Mouse (Mus musculus) granulocyte monocyte progenitor cell, adult 5-6 weeks (primary cell): ENCODE measurements around the gene Igf1r. TPM values are rescaled to one million over a fixed set of nuclear protein-coding genes. Genes with fewer than 3 reads are reported as not detected.
A peak's percentile ranks its signal among the peaks of the same experiment; 100 is the strongest.
"Not testable (repeated sequence)": the region's sequence is repeated elsewhere in the genome, so short reads cannot be mapped to it uniquely, and the experiment has no call there.

ENCODE experiments used
- ATAC-seq: replicated peaks from 2 replicates; pipeline ENCODE4 v1.8.0; 2016; ENCODE audit warnings: mild to moderate bottlenecking, moderate TSS enrichment, inconsistent platforms; ENCODE audit not compliant: poor library complexity, severe bottlenecking
- total RNA-seq, 2 experiments: library from RNA; stranded (forward) in 1 of 2; stranded (reverse) in 1 of 2; fragments of 200-712, 200-1000 nt in 1 of 2; fragments of >200 nt in 1 of 2; fragmentation: Nextera tagmentation in 1 of 2; gene quantifications; 2 replicates each; pipeline ENCODE4 v1.2.3; 2014 to 2017

Igf1r gene
- total RNA-seq, 2 experiments from 2014 or later, result 29.4 to 59.7 TPM

DNA sequence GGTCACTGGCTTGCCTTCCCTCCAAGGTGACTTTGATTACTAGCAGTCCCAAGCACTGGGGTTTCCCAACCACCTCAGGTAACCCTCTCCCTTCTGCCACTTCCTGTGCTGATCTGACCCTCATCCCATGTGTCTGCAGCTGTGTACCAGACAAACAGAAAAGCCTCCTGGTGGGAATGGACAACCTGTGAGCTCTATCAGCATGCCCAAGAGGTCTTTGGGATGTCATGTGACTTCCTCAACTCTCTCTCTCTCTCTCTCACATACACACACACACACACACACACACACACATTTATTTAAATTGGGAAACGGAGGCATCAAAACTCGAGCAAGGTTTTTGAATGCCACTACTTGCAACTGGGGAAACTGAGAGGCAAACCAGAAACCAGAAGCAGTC is 305.1 kb downstream of the Igf1r start:
- no peak for ATAC-seq

DNA sequence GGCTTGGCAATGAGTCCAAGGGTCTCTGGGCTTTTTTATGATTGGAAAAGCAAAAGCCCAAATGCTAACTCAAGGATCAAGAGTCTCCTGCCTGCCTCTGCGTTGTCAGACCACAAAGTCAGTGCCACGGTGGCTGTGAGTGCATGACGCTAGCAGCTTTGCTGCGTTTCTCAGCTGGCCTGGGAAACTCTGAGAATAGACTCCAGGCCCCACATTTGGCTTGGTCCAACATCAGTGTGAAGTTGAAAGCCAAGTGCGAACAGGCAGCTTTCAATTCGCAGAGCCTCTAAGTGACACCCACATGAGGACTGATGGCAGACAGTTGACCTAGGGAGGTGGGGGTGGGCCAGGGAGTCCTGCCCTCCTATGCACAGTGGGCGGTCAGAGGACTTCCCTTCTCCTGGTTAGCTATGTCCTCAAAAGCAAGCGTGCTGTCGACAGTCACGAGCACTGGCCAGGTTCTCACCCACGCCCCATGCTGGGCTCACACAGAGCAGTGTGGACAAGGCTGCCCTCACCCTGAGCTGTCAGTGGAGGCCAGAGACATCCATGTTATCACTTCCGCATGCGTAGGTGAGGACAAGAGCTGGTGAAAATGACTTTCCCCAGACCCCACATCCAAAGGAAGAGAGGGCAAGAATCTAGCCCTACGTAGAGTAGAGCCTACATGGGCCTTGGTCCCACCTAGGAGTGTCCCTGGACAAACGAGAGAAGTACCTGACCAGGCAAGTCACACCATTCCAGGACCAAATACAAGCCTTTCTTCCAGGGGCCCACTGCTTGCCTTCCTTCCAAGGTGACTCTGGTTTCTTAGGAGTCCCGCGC is 305.9 kb downstream of the Igf1r start:
- peak; percentile 25; the same call in 1 of the 2 replicates for ATAC-seq

DNA sequence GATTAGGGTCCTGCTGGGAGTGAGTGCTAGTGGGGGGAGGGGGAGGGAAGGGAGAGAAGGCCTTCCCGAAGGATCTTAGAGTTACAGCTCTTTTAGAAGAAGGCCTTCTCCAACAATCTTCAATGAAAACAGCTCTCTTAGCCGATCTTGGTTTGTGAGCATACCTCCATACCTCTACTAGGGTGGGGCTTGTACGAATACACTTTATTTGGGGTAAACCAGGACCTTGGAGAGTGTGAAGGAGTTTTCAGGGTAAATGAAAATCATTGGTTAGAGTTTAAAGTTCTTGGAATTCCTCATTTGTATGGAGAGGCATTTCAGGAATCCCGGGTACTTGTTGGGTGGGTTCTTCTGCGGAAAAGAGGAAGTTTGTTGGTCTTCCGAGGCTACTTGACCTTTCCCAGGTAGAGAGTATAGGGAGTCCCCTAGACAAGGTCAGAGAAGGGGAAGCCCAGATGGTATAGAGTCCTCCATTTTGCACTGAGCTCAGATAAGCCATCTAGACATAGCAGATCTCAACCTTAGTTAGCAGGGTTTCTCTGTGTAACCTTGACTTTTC is 307.0 kb downstream of the Igf1r start:
- ATAC-seq, result no peak

DNA sequence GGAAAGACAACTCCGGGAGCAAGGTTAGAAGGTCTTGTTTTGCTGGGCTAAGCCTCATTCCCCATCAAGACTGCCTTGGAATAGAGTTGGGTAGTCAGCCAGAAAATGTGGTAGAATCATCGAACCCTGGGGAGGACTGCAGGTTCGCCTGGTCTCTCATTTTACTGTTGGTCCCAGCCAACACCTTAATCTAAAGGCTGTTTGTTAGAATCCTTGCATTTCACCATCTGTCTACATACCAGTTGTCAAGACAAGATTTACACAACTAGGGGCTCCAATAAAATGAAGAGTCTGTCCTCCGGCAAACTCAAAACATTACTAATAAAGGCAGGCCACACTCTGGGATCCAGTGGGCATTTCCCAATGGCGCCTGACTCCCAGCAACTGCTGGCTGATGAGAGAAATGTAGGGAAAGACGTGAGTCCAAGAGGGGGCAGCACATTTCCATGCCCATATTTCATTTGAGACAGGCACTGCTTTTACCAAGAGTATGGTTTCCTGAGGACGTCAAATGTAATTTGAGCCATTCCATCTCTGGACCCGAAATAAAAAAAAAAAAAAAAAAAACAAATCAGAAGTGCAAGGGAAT is 310.1 kb downstream of the Igf1r start:
- ATAC-seq, result no peak

DNA sequence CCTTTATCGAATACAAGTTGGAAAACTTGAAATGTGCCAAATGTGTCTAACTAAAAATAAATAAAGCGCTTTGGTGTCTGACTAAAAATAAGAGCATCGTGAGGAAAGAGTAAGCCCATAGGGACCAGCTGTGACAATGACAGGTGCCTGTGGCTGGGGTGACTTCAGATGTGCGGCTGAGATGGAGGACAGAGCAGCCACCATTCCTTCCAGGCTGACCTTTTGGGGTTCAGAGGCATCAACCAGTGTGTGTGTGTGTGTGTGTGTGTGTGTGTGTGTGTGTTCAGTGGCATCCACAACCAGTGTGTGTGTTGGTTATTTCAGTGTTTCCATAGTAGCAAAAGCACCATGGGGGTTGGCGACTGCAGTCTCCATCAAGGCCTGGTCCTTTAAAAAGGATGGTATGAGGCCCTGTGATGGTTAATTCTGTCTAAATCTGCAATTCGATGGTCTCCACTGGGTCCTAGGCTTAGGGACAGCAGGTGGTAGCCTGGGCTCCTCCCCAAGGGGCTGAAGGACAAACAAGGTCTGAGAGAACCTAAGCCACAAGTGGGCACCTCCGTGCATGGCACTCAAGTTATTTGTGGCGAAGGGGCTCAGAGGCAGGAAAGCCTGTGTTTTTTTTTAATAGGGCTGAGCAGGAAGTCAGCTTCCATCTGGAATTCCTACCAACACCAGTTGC is 310.9 kb downstream of the Igf1r start:
- no peak for ATAC-seq

DNA sequence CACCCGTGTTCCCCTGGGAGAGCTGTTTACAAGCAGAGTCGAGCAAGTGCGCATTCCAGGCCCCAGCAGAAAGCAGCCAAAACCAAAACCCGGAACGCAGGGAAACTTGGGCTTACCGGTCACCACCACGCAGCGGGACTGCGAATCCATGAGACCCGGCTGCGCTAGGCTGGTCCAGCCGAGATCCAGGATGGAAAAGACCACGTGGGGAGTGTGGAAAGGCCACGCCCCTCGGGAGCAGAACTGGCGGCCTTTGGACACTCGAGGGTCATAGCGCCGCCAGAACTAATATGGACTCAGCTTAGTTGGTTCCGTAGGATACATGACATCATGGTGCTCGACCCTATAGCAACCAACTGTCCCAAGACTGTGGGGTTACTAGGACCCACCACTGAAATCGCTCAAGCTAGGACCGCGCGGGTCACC is 311.4 kb downstream of the Igf1r start, which contains the start of gene Pgpep1l:
Gene Pgpep1l, minus strand, starts transcription at position 206 of the 426 bp plus-strand sequence.
- peak; percentile 17; the same call in 1 of the 2 replicates for ATAC-seq

DNA sequence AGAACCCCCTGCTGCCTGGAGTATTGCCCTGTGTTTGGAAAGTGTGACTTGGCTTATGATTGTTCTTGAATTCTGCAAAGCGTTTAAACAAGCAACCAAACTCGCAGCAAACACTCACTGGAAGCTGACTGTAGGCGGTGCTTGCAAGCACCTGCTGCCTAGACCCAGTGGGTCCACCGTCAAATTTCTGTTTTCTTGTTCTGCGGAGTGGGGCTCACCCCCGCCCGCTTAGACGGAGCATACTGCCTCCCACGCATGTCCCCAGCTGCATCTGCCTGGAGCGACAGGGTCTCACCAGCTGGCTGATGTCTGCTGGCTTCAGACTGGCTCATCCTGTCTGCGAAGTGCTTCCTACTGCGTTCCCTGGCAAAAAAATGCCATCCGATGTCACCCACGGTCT is 311.9 kb downstream of the Igf1r start:
- no peak for ATAC-seq

DNA sequence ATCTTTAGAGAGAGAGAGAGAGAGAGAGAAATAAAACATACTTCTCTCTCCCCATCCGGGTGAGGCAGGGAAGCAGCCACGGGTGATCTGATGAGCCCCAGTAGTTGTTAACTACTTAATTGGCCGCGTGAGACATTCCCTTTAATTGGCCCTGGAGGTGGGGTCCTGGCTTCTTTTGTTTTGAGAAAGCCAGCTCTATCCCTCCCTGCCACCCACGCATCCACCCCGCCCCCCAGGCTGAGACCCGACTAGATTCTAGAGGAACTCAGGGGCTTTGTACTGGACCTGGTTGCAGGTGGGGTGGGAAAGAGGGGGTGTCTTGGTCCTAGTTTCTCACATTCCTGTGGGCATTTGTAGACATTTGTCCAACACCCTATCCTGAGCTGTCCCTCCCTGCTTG is 312.8 kb downstream of the Igf1r start:
- ATAC-seq, result no peak

DNA sequence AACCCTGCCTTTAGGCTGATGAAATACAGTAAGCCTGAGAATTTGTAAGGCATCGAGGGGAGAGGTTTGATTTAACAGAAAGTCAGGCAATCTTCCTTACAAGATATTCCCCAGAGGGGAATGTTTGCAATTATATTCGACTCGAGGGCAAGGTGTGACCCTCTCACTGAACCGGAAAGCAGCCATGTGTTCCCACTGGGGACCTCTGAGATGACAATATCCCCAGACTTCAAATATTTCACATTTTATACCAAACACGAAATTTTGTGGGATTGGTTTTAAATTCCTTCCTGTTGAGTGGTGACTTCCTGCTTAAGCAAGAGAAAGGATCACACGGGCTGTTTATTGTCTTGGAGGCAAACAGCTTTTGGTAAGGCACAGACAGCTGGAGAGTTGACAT is 314.1 kb downstream of the Igf1r start:
- no peak for ATAC-seq

DNA sequence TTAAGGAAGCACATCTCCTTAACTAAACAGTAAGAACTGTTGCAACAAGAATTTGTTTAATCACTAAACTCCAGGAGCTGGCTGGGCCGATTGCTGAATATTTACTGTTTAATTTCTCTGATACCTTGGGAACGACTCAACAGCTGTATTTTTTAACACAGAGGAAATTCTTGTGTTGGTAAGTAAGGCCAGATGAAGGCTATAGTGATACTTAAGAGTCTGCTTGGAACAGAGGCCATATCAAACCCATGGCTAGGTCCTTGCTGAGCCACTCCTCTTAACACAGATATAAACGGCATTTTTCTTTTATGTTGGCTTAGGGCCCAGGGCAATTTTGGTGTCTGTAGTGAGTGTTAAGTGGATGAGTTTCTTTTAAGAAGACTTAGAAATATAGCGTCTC is 317.9 kb downstream of the Igf1r start:
- ATAC-seq, result no peak

DNA sequence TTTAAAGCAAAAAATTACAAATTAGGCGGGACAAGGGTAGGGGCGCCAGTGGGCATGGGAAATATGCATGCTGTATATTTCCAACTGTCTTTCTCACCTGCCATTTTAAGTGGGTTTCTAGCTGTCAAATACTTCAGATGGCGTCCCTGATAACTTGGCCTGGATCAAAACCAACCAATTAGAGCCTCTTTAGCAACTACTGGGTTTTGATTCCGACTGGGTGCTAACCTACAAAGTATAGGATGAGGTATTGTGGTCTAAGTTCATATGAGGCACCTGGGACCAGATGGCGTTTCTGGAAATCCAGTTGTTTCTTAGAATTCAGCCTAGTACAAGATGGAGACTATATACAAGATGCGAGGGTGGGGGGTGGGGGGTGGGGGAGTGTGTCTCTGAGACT is 319.2 kb downstream of the Igf1r start:
- no peak for ATAC-seq

DNA sequence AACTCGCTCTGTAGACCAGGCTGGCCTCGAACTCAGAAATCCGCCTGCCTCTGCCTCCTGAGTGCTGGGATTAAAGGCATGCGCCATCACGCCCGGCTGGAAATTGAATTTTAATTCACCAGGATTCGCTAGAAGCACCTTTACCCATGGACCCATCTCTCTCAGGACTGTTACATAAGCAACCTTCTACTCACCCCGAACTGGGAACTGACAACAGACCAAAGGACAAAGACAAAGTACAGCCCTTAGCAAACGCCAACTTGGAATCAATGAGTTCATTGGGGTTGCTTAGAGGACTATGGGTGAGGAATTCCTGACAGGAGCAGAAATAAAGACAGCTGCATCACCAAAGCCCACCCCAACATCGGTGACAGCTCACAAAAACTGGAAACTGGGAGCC is 320.0 kb downstream of the Igf1r start:
- ATAC-seq, result no peak

DNA sequence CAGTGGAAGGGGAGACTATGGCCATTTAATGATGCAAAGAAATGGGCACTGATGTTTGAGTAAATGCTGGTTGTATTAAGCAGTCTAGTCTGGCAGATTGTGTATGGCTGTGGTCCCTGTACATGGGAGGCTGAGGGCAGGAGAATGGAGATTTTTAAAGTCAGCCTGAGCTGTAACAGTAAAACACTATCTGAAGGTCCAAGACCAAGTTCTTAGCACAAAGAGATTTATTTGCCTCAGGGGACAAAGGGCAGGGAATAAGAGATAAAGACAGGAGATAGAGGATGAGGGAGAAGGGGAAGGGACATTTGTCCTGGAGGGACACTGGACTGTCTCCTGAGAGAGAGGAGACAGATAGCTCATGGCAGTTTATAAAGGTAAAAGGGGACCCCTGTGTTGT is 320.9 kb downstream of the Igf1r start, which contains the start of gene Fam169b:
Gene Fam169b, plus strand, starts transcription at position 325 of the 400 bp plus-strand sequence.
- ATAC-seq, result no peak

DNA sequence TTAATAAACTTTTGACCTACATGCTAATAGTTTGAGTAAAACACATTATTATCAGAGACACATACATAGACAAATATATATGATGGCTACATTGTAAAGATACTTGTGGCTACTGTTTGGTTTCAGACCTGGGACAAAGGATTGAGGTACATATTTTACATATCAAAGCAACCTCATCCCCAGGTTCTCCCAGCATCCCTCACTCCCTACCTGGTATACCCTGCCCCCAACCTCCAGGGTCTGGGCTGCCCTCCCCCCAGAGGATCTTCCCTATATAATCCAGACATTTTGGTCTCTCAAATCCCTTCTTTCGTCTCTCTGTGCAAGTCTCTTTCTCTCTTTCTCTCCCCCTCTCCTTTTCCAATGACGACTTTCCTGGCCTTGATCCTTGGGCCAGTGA is 321.6 kb downstream of the Igf1r start:
- ATAC-seq, result no peak

DNA sequence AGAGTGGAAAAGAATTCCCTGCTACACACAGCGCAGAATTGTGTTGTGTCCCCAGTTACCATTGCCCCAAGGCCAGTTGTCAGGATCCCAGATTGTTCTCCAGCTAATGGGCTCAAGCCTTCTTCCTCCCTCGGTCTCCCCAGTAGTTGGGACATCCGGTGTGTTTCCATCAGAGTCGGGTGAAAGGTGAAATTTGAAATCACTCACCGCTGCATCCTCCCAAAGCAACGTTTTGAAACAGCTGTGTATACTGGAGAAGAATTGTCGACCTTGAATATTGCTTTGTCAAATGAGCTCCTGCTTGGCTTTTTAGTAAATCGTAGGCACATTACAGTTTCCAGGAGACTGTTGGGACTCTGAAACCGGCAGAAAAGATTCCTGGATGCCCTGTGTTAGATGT is 322.3 kb downstream of the Igf1r start:
- no peak for ATAC-seq

DNA sequence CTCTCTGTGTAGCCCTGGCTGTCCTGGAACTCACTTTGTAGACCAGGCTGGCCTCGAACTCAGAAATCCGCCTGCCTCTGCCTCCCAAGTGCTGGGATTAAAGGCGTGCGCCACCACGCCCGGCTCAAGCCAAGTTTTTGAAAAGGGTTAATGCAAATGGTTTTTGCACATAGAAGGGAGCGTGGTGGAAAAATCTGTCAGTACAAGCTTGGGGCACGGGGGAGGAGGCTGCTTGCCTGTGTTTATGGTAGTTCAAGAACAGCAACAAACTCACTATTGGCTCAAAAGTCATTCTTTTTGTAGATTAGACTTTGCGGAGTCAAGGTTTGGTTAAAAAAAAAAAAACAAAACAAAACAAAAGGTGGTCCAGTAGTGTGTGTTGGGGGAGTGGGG is 322.8 kb downstream of the Igf1r start:
- not testable (repeated sequence) for ATAC-seq

DNA sequence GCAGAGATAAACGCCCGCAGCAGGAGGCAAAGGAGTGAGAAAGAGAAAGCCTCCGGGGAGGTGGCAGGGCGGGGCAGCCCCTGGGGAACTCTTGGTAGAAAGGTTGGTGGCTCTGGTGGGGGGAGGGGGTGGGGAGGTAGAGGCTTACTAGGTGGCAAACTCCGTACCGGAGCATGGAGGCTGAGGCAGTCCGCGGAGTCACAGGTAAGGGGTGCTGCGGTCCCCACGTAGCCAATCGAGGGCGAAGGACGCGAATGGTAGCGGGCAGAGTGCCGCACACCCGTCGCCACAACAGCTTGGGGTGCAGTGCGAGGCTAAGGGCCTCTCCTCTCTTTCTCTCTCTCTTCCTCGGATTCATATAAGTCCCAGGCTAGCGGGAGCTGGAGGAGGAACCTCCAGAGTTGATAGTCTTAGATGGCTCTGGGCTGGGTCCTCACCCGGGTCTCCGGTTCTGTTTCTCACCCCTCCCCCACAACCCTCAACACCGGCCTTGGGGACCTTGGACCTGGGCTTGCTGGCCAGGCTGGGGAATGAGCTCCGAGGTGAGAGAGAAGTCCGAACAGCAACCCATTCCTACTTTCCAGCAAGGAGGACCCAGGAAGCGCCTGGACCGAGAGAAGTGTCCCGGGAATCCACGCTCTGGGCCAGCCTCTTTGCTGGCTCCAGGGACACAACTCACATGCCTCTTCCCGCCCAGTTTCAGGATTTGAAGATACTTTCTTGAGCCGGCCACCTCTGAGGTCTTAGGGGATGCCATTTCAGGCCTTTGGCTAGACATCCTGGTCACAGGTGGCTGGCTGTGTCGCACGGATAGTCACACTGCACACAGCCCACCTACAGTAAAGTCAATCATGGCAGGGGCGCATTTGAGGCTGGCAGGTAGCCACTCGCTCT is 323.5 kb downstream of the Igf1r start:
- ATAC-seq, result peak; percentile 54

DNA sequence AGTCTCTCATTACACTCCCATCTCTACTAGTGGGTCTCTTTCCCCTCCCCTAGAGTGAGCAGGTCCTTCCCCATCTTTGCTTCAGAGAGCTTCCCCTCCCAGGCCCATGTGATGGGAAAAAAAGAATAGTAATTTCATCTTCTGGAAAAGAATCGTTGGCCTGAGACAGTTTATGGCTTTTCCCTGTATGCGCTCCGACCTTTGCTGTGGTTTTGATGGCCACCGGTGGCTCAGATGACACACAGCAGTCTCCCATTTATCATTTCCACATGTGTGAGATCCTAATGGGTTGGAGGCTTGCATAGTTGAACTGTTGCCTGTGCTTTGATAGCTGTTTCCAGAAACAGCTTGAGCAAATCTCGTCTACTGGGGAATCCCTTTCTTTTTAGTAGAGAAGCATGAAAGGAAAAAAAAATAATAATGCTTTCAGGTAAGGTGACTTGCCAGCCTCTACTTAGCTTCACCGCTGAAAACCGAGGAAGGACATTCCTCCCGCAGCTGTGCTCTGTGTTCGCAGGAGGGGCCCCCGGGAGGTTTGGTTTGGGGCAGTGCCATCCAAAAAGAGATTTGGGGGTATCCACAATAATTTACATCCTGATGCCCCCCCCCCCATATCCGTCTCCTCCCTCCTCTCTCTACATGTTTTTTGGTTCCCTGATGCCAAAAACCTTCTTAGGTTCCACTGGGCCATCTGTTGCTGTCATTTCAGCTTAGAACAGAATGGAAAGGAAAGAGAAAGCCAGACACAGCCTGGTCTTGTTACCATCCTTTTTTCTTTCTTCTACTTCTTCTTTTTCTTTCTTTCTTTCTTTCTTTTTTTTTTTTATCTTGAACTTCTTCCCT is 324.6 kb downstream of the Igf1r start:
- ATAC-seq, result no peak

DNA sequence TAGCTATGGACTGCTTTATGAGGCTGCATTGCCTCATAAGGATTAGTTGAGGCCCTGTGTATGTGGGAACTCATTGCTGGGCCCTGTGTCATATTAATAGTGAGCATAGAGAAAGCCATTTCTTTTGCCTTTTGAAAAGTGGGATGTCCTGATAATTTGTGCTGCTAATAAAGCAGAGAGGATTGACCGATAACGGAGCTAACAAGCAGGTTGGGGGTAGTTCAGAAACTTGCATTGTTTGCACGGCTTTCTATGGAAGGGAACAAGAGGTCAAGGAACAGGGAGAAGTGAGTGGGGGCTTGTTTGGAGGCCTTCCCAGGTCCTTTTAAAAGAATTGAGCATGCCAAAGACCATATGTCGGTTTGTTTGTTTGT is 325.3 kb downstream of the Igf1r start:
- ATAC-seq, result no peak
